Mouse (Mus musculus) T-helper 2 cell (primary cell): ENCODE data around the gene Samd5.

Experiments
- in situ Hi-C: fragments of 300-600 bp; cut with MboI, MseI; formaldehyde crosslinking; loops from one replicate; pipeline ENCODE4 v1.15.1; 2025; ENCODE audit warnings: high pct_unique_total_duplicates

Samd5 gene

GRCm38 (mm10) chr10:9650050-9650825 lies 24.8 kb downstream of the Samd5 start:
- in situ Hi-C loops: no loop called here

DNA sequence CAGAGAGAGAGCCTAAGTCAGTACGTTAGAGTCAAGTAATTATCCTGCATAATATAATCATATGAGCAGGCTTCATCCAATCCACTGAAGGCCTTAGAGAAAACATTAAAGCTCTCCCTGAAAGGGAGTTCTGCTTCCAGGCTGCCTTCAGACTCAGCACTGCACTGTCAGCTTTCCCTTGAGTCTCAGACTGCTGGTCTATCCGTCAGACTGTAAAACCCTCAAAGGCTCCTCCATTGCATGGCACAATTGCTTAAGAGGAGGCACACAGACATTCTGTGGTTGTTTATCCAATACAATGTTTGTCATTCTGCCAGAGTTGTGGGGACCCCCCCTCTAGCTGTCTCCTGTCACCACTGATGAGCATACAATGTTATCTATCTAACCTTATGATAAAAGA lies 26.5 kb downstream of the Samd5 start:
- in situ Hi-C loops: no loop called here

- in situ Hi-C loops: no loop called here
Observed at GRCm38 (mm10) chr10:9647741-9648140, 27.3 kb downstream of the Samd5 start.

- in situ Hi-C loops: no loop called here
Observed at GRCm38 (mm10) chr10:9646391-9646790, 28.6 kb downstream of the Samd5 start.

DNA sequence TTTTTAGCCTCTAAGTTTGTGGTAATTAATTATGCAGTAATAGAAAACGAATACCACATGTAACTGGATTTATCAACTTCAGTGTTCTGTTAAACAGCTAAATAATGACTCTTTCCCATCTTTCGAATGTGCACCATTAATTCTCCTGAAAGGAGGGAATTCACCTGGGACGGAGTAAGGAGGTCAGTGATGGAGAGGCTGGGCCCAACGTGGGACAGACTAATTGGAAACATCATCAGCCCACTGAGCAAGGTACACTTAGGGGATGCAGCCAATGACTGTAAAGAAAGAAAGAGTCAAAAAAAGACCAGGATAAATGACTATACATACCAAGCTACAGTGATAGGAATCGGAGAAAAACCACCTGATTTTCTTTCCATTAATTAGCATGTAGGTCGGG lies 31.5 kb downstream of the Samd5 start:
- in situ Hi-C loops: no loop called here

GRCm38 (mm10) chr10:9642077-9642476 lies 32.9 kb downstream of the Samd5 start:
- in situ Hi-C loops: no loop called here

DNA sequence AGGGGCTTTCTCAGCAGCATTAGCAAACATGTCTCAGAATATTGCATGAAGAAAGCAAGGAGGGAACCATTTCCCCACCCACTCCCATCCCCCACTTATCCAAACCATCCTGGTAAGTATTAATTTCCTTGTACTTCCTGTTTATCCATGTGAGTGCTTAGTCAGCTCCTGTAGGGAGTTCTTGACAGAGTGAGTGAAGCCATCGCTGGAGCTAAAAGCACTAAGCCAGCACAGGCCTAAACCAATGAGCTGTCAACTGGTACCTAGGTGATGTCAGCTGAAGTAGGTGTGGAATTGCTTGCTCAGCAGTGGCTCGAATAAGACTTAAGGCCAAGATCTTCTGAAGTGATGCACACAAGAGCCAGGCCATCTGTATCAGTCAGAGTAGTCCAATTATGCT lies 34.3 kb downstream of the Samd5 start:
- in situ Hi-C loops: no loop called here

DNA sequence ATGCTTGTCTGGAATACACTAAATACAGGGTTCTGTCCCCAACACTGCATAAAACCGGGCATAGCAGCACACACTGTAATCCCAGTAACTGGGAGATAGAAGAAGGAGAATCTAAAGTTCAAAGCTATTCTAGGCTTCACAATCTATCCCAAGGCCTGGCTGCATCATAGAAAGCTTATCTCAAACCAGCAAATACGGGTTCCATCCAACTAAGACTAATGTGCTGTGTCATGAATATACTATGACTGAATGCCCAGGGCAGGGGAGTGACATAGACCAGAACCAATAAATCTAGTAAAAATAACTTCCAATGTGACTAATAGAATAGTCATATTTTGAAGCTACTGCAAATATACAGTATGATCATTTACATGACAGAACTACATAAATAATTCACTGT lies 35.0 kb downstream of the Samd5 start:
- in situ Hi-C loops: no loop called here

- in situ Hi-C loops: no loop called here
Observed at GRCm38 (mm10) chr10:9625356-9625755, 49.7 kb downstream of the Samd5 start.

DNA sequence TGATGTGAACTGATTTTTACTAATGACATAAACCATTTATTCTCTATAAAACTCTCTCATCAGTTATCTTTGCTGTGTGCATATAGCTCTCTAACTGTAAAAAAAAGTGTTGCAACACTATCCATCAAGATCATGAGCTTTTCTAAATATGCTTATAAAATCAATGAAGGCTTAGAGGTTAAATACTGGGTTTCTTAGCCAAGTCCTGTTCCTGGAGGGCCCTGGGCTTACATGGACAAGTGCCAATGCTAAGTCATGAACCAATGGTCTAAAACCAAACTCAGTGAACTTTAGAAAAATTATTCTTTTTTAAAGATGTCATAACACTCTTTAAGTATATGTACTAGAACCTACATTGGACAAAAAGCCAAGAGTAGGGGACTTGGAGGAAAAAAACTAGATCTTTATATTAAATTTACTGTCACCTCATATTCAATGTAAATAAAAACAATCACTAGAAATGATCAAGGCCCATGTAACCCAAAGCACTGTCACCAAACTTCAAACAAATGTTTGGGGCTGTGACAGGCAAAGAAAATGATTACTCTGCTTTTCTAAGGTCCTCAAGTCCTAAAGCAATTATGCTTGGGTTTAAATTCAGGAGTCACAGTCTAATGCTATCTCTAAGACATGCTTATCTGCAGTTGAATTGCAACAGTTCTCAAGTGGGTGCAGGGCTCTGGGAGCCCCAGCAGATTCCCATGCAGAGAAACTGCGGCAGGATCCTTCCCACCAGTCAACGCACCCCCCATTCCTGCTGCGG lies 52.9 kb downstream of the Samd5 start:
- in situ Hi-C loops: no loop called here

DNA sequence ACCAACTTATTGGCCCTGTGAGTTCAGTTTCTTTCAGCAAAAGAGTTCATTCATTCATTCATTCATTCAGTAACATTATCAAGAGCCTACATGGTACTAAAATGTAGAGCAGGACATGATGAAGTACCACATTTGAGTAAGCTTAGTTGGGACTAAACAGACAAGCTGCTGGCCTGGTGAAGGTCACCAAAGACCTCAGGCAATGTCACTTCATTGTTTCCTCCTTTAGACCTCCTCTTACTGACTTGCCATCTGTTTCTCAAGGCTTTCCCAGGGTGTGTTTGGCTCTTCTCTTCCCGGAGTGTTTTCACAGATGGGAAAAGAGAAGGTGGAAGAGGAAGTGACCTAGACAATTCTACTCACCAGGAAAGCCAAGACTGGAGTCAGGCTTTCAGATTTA lies 54.0 kb downstream of the Samd5 start:
- in situ Hi-C loops: no loop called here

- in situ Hi-C loops: loop anchor here (10.0 kb wide), 1 partner anchor 1320 kb away; no protein-coding TSS in a partner anchor
Observed at GRCm38 (mm10) chr10:9615009-9615408, 60.0 kb downstream of the Samd5 start.

GRCm38 (mm10) chr10:9608854-9609253 lies 66.2 kb downstream of the Samd5 start:
- in situ Hi-C loops: no loop called here

GRCm38 (mm10) chr10:9607155-9607554 lies 67.9 kb downstream of the Samd5 start:
- in situ Hi-C loops: no loop called here

DNA sequence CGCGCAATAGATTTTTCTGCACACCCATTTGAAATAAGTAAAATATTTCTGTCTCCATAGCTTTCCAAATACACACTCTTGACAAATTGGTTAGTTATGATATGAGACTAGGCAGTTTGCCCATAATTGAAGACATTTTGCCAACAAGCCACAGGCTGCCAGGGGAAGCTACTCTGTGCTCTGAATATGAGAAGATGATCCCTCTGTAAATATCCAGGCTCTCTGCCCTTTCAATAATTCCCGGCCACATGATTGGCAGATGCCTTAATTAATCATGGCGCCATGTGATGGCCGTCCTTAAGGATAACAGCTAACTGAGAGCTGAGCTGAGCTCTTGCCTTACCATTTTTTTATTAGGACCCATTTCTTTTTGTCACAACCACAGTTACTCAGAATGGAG lies 69.4 kb downstream of the Samd5 start:
- in situ Hi-C loops: no loop called here

DNA sequence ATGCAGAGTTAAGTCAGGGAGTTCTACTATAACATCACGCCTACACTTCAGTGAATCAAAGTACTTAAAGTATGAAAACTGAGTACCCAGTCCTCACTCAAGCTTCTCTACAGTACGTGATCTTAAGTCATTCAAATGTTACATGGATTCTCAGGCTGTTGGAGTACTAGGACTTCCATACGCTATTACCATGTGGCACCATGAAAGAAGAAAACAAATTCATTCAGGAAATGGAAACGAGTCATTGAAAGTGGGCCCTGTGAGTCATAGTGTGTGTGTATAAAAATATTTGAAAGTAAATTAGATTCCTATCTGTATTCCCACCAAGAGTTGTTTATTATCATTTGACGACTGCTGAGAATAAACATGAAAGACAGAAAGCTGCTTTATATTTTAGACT lies 71.7 kb downstream of the Samd5 start:
- in situ Hi-C loops: no loop called here

DNA sequence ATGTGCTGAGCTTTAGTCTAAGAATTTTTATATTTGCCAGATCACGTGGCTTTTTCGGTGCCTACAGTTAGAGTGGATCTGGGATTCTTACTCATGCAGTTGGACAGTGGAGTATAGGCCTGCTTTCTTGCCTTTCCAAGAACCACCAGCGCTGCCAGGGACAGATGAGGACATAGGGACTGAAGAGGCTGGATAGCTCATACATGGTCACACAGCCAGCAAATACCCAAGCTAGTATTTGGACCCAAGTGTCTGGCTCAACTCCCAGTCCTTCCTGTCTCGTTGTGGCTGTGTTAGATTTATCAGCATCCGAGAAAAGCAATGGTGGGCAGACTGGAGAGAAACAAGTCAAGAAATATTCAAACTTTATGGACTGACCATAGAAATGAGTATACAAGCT lies 72.2 kb downstream of the Samd5 start:
- in situ Hi-C loops: no loop called here

DNA sequence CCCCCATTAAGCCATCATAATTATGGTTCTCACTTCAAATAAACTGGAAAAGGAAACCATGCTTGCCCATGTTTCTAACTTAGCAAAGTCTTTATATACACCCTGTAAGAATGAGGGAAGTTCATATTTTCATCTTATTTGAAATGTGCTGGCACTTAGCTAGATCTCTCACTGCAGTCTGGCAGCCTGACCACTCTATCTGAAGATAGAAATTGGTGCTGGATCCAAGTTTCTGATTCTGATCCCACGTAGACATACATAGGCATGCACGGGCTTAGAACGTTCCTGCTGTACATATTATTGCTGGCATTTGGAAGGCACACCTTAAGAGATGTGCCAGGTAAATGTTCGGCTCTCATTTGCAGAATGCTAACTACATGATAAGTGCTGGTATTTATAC lies 72.6 kb downstream of the Samd5 start:
- in situ Hi-C loops: no loop called here

DNA sequence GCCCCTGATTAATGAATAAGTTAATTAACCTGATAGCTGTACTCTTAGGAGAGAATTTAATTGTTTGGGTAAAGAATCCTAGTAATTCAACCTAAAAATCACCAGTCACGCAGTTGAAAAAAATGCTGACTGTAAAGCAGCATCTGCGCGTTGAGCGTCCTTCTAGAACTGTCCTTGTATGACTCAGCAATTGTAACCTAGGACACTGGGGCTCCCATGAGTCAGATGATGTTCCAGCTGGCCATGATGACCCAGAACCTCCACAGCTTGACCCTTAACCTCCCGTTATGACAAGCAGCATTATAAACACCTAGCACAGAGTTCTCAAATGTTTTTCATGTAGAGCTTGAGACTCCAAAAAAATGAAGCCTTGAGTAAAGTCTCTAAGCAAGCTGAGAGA lies 78.8 kb downstream of the Samd5 start:
- in situ Hi-C loops: no loop called here

- in situ Hi-C loops: no loop called here
Observed at GRCm38 (mm10) chr10:9594666-9595065, 80.3 kb downstream of the Samd5 start.

- in situ Hi-C loops: no loop called here
Observed at GRCm38 (mm10) chr10:9590606-9591005, 84.4 kb downstream of the Samd5 start.

DNA sequence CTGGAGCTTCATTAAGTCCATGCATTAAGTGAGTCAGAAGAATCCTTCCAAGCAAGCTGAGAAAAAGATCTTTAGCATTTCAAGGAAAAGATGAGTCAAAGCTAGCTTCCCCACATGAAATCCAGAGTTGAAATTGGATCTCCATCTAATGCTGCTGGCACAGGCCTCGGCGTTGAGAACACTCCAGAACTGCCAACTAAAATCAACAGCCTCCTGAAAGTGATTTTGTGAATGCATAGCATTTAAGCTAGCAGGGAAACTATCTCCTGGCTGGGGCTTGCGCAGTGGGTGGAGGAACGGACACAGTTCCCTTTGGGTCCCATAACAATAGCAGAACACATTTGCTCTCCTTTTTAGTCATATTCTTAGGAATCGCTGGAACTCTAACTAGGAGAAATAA lies 88.7 kb downstream of the Samd5 start:
- in situ Hi-C loops: no loop called here

DNA sequence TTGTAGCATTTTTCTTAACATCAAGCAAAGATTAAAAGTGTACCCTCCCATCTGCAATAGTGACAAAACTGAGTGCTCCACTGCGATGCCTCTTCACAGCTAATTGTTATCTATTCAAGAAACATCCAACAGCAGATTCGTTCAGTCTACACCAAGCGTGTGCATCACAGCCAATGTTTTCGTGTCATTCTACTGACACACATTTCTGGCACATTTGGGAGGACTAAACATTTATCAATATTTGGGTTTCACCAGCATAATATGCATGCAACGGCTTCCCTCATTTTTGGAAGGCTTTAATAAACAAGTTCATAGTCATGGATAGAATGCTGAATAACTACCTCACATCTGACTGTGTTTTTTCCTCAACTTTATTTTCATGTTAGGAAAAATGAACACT lies 95.6 kb downstream of the Samd5 start:
- in situ Hi-C loops: loop anchor here (10.0 kb wide), 1 partner anchor 745 kb away; no protein-coding TSS in a partner anchor
